Mouse (Mus musculus) heart, postnatal 10 days (tissue): Measurements from ENCODE around the gene Ninl. TPM values are rescaled to one million over a fixed set of nuclear protein-coding genes. Genes with fewer than 3 reads are reported as not detected.

Source experiments
- DNase-seq, 2 experiments: peaks; one replicate each; pipeline ENCODE4 v3.0.0; 2021
- intact Hi-C: fragments of 180-260 bp; cut with DNase I; formaldehyde crosslinking; loops from one replicate; pipeline ENCODE4 v1.15.1; 2025
- total RNA-seq, 2 experiments: library from RNA; stranded (reverse); gene quantifications; 2 replicates each; pipeline ENCODE4 v1.2.3; 2021

Ninl gene
- total RNA-seq: 1 to 10 TPM; 1.1 TPM

- peak; percentile 95 to 96 for DNase-seq
- intact Hi-C loops: loop anchor here (5.0 kb wide), 1 partner anchor 132 kb away; the partner anchor contains the start of gene Gins1
Measured at GRCm38 (mm10) chr2:151039232-151039695, at the start of gene Ninl, which contains the start of gene Nanp. Gene Ninl, minus strand, starts transcription at chr2:151039382. Gene Nanp, minus strand, starts transcription at chr2:151039398.

GRCm38 (mm10) chr2:151056637-151057036 lies 17.5 kb upstream of the Ninl start:
- no peak for DNase-seq
- intact Hi-C loops: no loop called here

DNA sequence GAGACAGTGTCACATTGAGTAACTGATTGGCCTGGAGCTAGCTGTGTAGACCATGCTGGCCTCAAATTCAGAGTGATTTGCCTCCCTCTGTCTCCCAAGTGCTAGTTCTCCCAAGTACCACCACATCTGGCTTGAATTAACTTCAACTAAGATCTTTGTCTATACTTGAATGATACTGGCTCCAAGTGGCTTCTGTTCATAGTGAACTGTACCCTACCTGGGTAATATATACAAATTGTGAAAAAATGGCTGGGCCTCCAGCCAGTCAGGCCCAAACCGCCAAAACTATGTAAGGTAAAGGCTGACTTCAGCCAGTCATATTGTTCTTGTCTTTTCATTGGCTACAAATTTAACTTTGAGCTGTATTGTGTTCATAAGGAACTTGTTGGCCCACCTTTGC lies 1.2 kb upstream of the Ninl start:
- DNase-seq: no peak
- intact Hi-C loops: no loop called here

GRCm38 (mm10) chr2:151039726-151040125 lies 544 bp upstream of the Ninl start:
- no peak for DNase-seq

GRCm38 (mm10) chr2:151038811-151039222 lies 365 bp downstream of the Ninl start:
- no peak for DNase-seq

More at GRCm38 (mm10) chr2:151039726-151040125, 544 bp upstream of the Ninl start:
- intact Hi-C loops: loop anchor here (5.0 kb wide), 1 partner anchor 132 kb away; the partner anchor contains the start of gene Gins1

GRCm38 (mm10) chr2:151037876-151038552 lies 1.2 kb downstream of the Ninl start:
- peak in 1 of 2 experiments; percentile 4 for DNase-seq
- intact Hi-C loops: loop anchor here (5.0 kb wide), 1 partner anchor 131 kb away; the partner anchor contains the start of gene Gins1

More at GRCm38 (mm10) chr2:151038811-151039222, 365 bp downstream of the Ninl start:
- intact Hi-C loops: loop anchor here (5.0 kb wide), 1 partner anchor 132 kb away; the partner anchor contains the start of gene Gins1

DNA sequence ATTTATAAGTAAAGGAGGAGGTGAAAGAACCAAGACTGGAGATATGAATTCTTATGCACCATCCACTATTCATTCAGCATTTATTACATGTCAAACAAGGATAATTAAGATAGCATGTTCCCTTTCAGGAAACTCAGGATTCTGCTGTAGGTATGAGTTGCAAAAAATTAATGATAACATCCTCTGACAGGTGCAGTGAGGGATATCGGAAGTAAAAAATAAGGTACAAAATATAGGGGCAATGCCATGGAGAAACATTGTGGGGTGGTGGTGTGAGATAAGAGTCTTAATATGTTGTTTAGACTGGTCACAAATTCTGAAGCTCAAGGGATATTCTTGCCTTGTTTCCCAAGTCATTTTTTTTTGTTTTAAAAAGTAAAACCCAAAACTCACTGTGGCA lies 1.9 kb downstream of the Ninl start:
- intact Hi-C loops: loop anchor here (5.0 kb wide), 1 partner anchor 130 kb away; the partner anchor contains the start of gene Gins1
- no peak for DNase-seq

GRCm38 (mm10) chr2:151036721-151037120 lies 2.5 kb downstream of the Ninl start:
- DNase-seq: no peak
- intact Hi-C loops: loop anchor here (5.0 kb wide), 1 partner anchor 129 kb away; the partner anchor contains the start of gene Gins1

DNA sequence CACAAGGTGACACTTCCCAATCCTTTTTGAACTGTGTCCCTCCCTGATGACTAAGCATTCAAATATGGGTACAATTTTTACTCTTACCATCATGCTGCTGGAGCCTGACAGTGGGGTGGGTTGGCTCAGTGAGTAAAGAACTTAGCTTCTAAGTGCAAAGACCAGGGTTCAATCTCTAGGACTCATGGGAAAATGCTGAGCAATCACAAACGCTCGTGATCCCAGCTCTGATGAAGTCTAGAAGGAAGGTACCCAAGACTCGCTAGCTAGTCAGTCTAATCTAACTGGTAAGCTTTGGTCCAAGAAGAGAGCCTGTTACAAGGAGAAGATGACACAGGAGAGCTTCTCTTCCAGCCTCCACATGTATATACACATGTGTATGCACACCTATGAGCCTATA lies 4.7 kb downstream of the Ninl start:
- DNase-seq: no peak
- intact Hi-C loops: no loop called here

GRCm38 (mm10) chr2:151021158-151021557 lies 18.0 kb downstream of the Ninl start:
- intact Hi-C loops: no loop called here
- DNase-seq: no peak

DNA sequence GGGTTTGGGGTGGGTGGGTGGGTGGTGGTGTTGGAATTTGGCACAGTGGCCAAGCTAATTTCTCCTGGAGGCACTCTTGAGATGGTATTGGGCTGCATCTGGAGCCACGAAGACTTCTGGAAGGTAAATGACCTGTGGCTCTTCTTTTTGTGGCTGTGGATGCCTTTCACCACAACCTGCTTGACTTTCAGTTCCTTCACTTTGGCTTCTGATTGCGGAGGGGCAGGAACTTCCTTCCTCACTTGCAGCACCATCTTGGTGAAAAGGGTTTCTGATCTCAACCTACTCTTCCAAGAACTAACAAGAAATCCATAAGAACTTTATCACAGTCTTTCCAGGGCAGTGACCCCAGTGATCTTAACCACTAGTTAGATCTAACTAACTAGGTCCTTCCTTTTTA lies 23.9 kb downstream of the Ninl start:
- no peak for DNase-seq
- intact Hi-C loops: no loop called here

DNA sequence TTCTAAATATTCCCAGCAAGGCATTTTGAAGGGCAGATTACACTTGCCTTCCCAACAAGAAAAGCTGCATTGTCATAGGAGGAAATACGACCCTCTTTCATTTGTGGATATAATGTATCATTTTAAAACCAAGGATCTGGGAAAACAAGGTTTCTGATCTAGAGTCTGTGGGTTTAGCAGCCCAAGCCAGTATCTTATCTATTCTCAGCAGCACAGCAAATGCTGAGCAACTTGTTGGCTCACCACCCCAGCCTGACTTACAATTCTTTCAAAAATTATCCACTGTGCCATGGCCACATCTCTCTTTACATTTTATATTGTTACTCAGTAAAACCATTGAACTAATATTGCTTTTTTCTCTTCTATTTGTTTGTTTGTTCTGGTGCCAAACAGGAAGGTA lies 27.9 kb downstream of the Ninl start:
- DNase-seq: no peak
- intact Hi-C loops: no loop called here

GRCm38 (mm10) chr2:151009515-151010085 lies 29.6 kb downstream of the Ninl start:
- intact Hi-C loops: loop anchor here (10.0 kb wide), 1 partner anchor 395 kb away; no protein-coding TSS in a partner anchor
- no peak for DNase-seq

DNA sequence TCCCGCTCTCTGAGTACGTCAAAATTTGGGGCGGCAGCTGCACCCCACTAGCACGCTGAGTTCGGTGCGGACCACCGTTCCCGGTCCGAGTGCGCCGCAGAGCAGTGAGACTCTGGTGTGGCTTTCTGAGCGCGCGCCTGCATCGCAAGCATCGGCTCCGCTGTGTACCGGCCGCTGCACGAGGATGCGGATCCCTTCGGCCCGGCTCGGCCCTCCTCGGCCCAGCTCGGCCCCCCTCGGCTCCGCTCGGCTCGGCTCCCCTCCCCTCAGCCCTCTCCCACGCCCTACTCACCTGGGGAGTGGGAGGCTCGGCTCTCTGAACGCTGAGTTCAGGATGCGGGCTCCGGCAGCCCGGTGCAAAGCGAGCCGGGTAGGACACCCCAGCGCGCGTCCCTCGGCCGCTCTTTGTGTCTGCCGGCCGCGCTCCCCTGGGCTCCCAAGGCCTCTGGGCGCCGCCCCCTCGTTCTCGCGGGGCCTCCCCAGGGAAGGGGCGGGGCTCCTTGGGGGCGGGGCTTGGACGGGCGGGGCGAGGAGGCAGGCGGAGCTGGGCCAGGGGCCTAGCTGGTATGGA lies 30.2 kb downstream of the Ninl start:
- peak; percentile 52 to 67 for DNase-seq
- intact Hi-C loops: loop anchor here (10.0 kb wide), 1 partner anchor 394 kb away; no protein-coding TSS in a partner anchor

DNA sequence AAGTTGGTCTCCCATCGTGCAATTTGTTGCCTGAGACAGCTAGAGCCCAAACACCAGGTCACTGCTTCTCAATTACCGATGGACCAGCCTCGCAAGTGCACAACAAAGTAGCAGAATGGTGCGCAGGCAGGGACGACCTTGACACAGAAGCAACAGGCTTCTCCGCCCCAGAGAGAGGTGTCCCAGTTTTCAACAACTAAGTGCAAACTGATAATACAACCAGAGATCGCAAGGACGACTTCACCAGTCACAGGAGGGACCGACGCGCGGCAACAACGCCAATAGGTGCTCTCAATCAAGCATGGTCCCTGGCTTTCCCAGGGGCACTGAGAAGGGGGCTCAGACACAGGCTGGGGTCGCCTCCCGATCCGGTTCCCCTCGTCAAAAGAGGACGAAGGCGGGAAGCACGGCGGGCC lies 30.7 kb downstream of the Ninl start:
- DNase-seq: peak in 1 of 2 experiments; percentile 11
- intact Hi-C loops: loop anchor here (10.0 kb wide), 1 partner anchor 394 kb away; no protein-coding TSS in a partner anchor

- DNase-seq: no peak
- intact Hi-C loops: loop anchor here (10.0 kb wide), 1 partner anchor 393 kb away; no protein-coding TSS in a partner anchor
Measured at GRCm38 (mm10) chr2:151008006-151008405, 31.2 kb downstream of the Ninl start.

GRCm38 (mm10) chr2:151006281-151006945 lies 32.8 kb downstream of the Ninl start:
- intact Hi-C loops: loop anchor here (10.0 kb wide), 1 partner anchor 392 kb away; no protein-coding TSS in a partner anchor

GRCm38 (mm10) chr2:151004390-151004789 lies 34.8 kb downstream of the Ninl start:
- intact Hi-C loops: loop anchor here (5.0 to 10.0 kb wide), 2 partner anchors 202 to 390 kb away; no protein-coding TSS in a partner anchor
- DNase-seq: no peak

More at GRCm38 (mm10) chr2:151006281-151006945, 32.8 kb downstream of the Ninl start:
- peak in 1 of 2 experiments; percentile 30 for DNase-seq

DNA sequence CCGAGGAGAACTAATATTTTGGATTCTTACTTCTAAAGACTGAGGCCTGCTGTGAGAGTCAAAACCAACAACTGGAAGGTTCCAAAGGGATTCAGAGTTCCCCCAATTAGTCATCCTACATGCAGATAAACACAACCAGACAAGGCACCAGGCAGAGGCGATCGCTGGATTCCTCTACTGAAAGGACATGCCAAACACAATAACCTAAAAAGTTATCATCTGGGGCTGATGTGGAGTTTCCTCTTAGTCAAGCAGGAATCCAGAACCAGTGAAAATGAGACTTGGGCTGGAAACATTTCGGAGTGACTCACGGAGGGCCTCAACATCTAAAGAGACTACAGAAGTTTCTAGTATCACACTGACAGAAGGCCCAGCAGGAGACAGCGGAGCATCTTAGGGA lies 35.4 kb downstream of the Ninl start:
- intact Hi-C loops: loop anchor here (5.0 to 10.0 kb wide), 2 partner anchors 201 to 389 kb away; no protein-coding TSS in a partner anchor
- peak; percentile 30 to 38 for DNase-seq

DNA sequence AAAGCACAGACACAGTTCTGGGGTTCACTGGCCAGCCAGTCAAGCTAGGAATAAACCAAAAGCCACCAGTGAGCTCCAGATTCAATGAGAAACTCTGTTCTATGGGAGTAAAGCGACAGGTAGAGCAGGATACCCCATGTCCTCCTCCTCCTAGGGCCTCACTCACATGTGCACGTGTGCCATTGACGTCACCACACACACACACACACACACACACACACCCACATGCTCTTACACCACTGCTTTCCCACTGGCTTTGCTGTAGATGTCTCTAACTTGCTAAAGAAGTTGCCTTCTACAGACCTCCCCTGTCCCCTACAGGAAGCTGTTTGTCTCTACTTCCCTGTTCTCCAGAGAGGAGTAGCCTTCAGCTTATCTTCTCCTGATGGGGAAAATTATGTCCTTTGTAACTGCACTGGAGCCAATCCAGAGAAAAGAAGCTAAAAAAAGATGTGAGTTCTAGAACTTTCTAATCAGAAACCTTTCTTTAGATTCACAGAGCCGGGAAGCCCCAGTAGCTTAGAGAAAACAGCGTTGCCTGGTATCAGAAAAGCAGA lies 37.5 kb downstream of the Ninl start:
- intact Hi-C loops: loop anchor here (5.0 to 10.0 kb wide), 2 partner anchors 199 to 387 kb away; no protein-coding TSS in a partner anchor
- DNase-seq: no peak
